Mouse (Mus musculus) olfactory bulb, adult 2 months (tissue): ENCODE measurements at regions not wholly inside any gene's neighbourhood (a gene's known extent, or its start where the extent isn't known, plus 50 kb on each side); places are given as distances from the start of the nearest gene placed in this dataset.

Experiments used
- CTCF ChIP-seq: fragments of 200-500 bp; IDR thresholded peaks from 2 replicates; pipeline ENCODE4 v1.5.1; 2012; ENCODE audit warnings: low read depth, mild to moderate bottlenecking, low read length, moderate library complexity; ENCODE audit not compliant: insufficient read depth
- POLR2A ChIP-seq: fragments of 200-500 bp; IDR thresholded peaks from 2 replicates; pipeline ENCODE4 v1.6.1; 2012; ENCODE audit warnings: mild to moderate bottlenecking, low read depth, low read length, moderate library complexity; ENCODE audit not compliant: insufficient read depth

DNA sequence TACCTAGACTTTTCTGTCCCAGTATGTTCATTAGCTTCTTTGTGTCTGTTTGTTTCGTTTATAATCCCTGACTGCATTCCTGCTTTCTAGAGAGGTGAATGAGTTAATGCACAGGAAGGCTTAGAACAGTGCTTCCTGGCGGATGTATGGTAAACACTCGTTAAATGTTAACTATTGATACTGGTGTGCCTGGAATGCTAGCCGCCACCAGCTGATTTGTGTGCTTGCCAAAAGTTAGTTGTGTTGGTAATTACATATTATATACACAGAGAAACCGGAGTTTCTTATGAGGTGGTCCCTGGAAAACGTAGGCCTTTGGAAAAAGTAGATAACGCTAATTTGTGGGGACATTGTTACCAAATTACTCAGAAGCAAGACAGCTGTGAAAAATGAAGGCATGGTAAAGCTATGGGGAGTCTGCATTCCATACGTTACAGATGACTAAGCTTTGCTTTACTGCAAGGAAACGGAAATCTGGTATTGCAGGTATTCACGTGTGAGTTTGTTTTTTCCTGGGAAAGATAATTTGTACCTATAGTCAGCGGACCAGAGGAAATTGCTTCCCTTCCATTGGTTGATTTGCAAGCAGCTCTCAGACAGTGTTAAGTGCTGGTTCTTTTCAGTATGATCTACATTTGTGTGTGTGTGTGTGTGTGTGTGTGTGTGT lies 1205.9 kb upstream of the A1bg start:
- TF ChIP-seq POLR2A = no peak
- no peak for TF ChIP-seq CTCF
